Mouse (Mus musculus) hindbrain, embryonic 14.5 days (tissue): ENCODE data around the gene Med12l. TPM values are rescaled to one million over a fixed set of nuclear protein-coding genes. Genes with fewer than 3 reads are reported as not detected.
"Not testable (repeated sequence)": the region's sequence is repeated elsewhere in the genome, so short reads cannot be mapped to it uniquely, and the experiment has no call there.

ENCODE experiments used
- ATAC-seq: fragments of 200-750 bp; cut with Nextera tagmentation; 2 replicates; pipeline ENCODE4 v1.8.0; 2017; ENCODE audit warnings: moderate number of reproducible peaks, mild to moderate bottlenecking, moderate TSS enrichment, moderate library complexity; ENCODE audit not compliant: low FRiP score
- DNase-seq: peaks from one replicate; pipeline ENCODE4 v3.0.0-alpha.2; 2015; ENCODE audit warnings: low spot score
- H3K27ac ChIP-seq: fragments of 300-500 bp; sonication (generic); 2 replicates; pipeline ENCODE4 v1.5.1; 2014; ENCODE audit warnings: mild to moderate bottlenecking, moderate library complexity
- H3K27me3 ChIP-seq: fragments of 300-500 bp; sonication (generic); 2 replicates; pipeline ENCODE4 v1.6.1; 2014; ENCODE audit warnings: mild to moderate bottlenecking, low read length, mixed read lengths; ENCODE audit not compliant: control insufficient read depth, insufficient read depth
- H3K36me3 ChIP-seq: fragments of 300-500 bp; sonication (generic); replicated peaks from 2 replicates; pipeline ENCODE4 v1.6.1; 2014; ENCODE audit not compliant: control insufficient read depth, insufficient read depth
- H3K4me1 ChIP-seq: fragments of 300-500 bp; sonication (generic); replicated peaks from 2 replicates; pipeline ENCODE4 v1.6.1; 2014; ENCODE audit warnings: antibody characterized with exemption, low read length, mixed read lengths; ENCODE audit not compliant: control insufficient read depth, insufficient read depth
- H3K4me2 ChIP-seq: fragments of 300-500 bp; sonication (generic); replicated peaks from 2 replicates; pipeline ENCODE4 v1.6.1; 2014; ENCODE audit warnings: mild to moderate bottlenecking, moderate library complexity
- H3K4me3 ChIP-seq: fragments of 300-500 bp; sonication (generic); replicated peaks from 2 replicates; pipeline ENCODE4 v1.5.1; 2014; ENCODE audit warnings: mild to moderate bottlenecking, low read length
- H3K9ac ChIP-seq: fragments of 300-500 bp; sonication (generic); 2 replicates; pipeline ENCODE4 v1.6.1; 2014
- H3K9me3 ChIP-seq: fragments of 300-500 bp; sonication (generic); 2 replicates; pipeline ENCODE4 v1.6.1; 2016; ENCODE audit warnings: low read length; ENCODE audit not compliant: control insufficient read depth
- WGBS: fragments of 180-500 bp; shearing (Covaris S2); extraction: QIAGEN DNeasy Blood & Tissue Kit; methylation state at CpG from one replicate; pipeline ENCODE4 v1.1.7; 2014; 5-methylcytosine and 5-hydroxymethylcytosine counted together
- polyA plus RNA-seq: library from polyadenylated mRNA; unstranded; fragments of >200 nt; fragmentation: Nextera tagmentation; extraction: Ambion mirVana; gene quantifications from 2 replicates; pipeline ENCODE4 v1.2.1, GENCODE M21; 2014

The Med12l gene
- polyA plus RNA-seq, 1 experiment from 2014 or later = 7.4 TPM

GRCm38 (mm10) chr3:59054834-59055535 lies 49.4 kb downstream of the Med12l start:
- no peak overlapping the region for H3K4me3 ChIP-seq
- peaks cover 5% of the 10 kb centered on the region; the same call in 1 of the 2 replicates for H3K4me1 ChIP-seq
- no peak overlapping the region for H3K27ac ChIP-seq
- no peak overlapping the region for H3K4me2 ChIP-seq
- H3K27me3 ChIP-seq = no peaks in the 10 kb centered on the region
- no peaks in the 10 kb centered on the region for H3K9me3 ChIP-seq
- no peak for ATAC-seq
- WGBS = 90% methylated on average over 17 of the region's 17 CpGs
- H3K36me3 ChIP-seq = no peaks in the 10 kb centered on the region
- DNase-seq = no peak
- H3K9ac ChIP-seq = no peak overlapping the region

GRCm38 (mm10) chr3:59059022-59059541 lies 53.5 kb downstream of the Med12l start:
- Histone ChIP-seq H3K9me3 (no peaks in the 10 kb centered on the region), H3K27ac (no peak overlapping the region), H3K9ac (no peak overlapping the region), H3K36me3 (no peaks in the 10 kb centered on the region), H3K4me1 (peaks cover 5% of the 10 kb centered on the region; the same call in 1 of the 2 replicates), H3K4me3 (no peak overlapping the region), H3K4me2 (peak overlapping the region; percentile 30; the same call in 1 of the 2 replicates), H3K27me3 (no peaks in the 10 kb centered on the region)
- ATAC-seq = peak; percentile 91
- DNase-seq = peak; percentile 91
- 2% methylated on average over 7 of the region's 7 CpGs for WGBS

- H3K27ac ChIP-seq = no peak overlapping the region
- no peak for DNase-seq
- ATAC-seq = no peak
- H3K4me2 ChIP-seq = no peak overlapping the region
- H3K9ac ChIP-seq = no peak overlapping the region
- H3K27me3 ChIP-seq = no peaks in the 10 kb centered on the region
- no peaks in the 10 kb centered on the region for H3K9me3 ChIP-seq
- peaks cover 5% of the 10 kb centered on the region; the same call in 1 of the 2 replicates for H3K4me1 ChIP-seq
- no peaks in the 10 kb centered on the region for H3K36me3 ChIP-seq
- H3K4me3 ChIP-seq = no peak overlapping the region
- 88% methylated on average over 7 of the region's 7 CpGs for WGBS
These were observed 54.5 kb downstream of the Med12l start for GRCm38 (mm10) chr3:59060131-59060530.

GRCm38 (mm10) chr3:59062141-59062540 lies 56.5 kb downstream of the Med12l start:
- Histone ChIP-seq H3K36me3 (no peaks in the 10 kb centered on the region), H3K9me3 (no peaks in the 10 kb centered on the region), H3K4me3 (no peak overlapping the region), H3K4me1 (peaks cover 5% of the 10 kb centered on the region; the same call in 1 of the 2 replicates), H3K27ac (no peak overlapping the region), H3K4me2 (no peak overlapping the region), H3K27me3 (no peaks in the 10 kb centered on the region), H3K9ac (no peak overlapping the region)
- 80% methylated on average over 5 of the region's 5 CpGs for WGBS
- DNase-seq = no peak
- no peak for ATAC-seq

- Histone ChIP-seq H3K4me2 (no peak overlapping the region), H3K27me3 (no peaks in the 10 kb centered on the region), H3K36me3 (no peaks in the 10 kb centered on the region), H3K9me3 (no peaks in the 10 kb centered on the region), H3K4me1 (peaks cover 5% of the 10 kb centered on the region; the same call in 1 of the 2 replicates), H3K9ac (no peak overlapping the region), H3K27ac (no peak overlapping the region), H3K4me3 (no peak overlapping the region)
- DNase-seq (no peak), ATAC-seq (no peak)
- 94% methylated on average over 4 of the region's 4 CpGs for WGBS
These were observed 57.8 kb downstream of the Med12l start for GRCm38 (mm10) chr3:59063431-59063830.

- no peak overlapping the region for H3K27ac ChIP-seq
- DNase-seq (no peak), ATAC-seq (no peak)
- H3K27me3 ChIP-seq = no peaks in the 10 kb centered on the region
- H3K36me3 ChIP-seq = no peaks in the 10 kb centered on the region
- WGBS = 86% methylated on average over 3 of the region's 3 CpGs
- no peak overlapping the region for H3K4me3 ChIP-seq
- no peak overlapping the region for H3K4me2 ChIP-seq
- H3K9me3 ChIP-seq = no peaks in the 10 kb centered on the region
- H3K4me1 ChIP-seq = no peaks in the 10 kb centered on the region
- no peak overlapping the region for H3K9ac ChIP-seq
These were observed 60.3 kb downstream of the Med12l start for GRCm38 (mm10) chr3:59065937-59066336.

GRCm38 (mm10) chr3:59066558-59067294 lies 61.1 kb downstream of the Med12l start:
- no peak for ATAC-seq
- Histone ChIP-seq H3K27me3 (no peaks in the 10 kb centered on the region), H3K4me1 (no peaks in the 10 kb centered on the region), H3K36me3 (no peaks in the 10 kb centered on the region), H3K27ac (no peak overlapping the region), H3K9ac (no peak overlapping the region), H3K4me2 (no peak overlapping the region), H3K4me3 (no peak overlapping the region), H3K9me3 (no peaks in the 10 kb centered on the region)
- DNase-seq = no peak
- WGBS = 84% methylated on average over 8 of the region's 8 CpGs

- H3K4me3 ChIP-seq, H3K9ac ChIP-seq, DNase-seq, H3K36me3 ChIP-seq, H3K27ac ChIP-seq, H3K27me3 ChIP-seq, H3K9me3 ChIP-seq, H3K4me2 ChIP-seq, H3K4me1 ChIP-seq, ATAC-seq: not testable (repeated sequence)
- 75% methylated on average over 1 of the region's 1 CpGs for WGBS
These were observed 63.4 kb downstream of the Med12l start for GRCm38 (mm10) chr3:59069071-59069470.

GRCm38 (mm10) chr3:59077278-59077677 lies 71.7 kb downstream of the Med12l start:
- DNase-seq = no peak
- H3K4me2 ChIP-seq = no peak overlapping the region
- H3K27ac ChIP-seq = no peak overlapping the region
- no peak for ATAC-seq
- no peaks in the 10 kb centered on the region for H3K9me3 ChIP-seq
- no peaks in the 10 kb centered on the region for H3K36me3 ChIP-seq
- 61% methylated on average over 4 of the region's 4 CpGs for WGBS
- no peak overlapping the region for H3K4me3 ChIP-seq
- no peak overlapping the region for H3K9ac ChIP-seq
- H3K27me3 ChIP-seq = no peaks in the 10 kb centered on the region
- H3K4me1 ChIP-seq = no peaks in the 10 kb centered on the region
